8 mouse cellular contexts compared by ENCODE assay signal in the genomic region with DNA sequence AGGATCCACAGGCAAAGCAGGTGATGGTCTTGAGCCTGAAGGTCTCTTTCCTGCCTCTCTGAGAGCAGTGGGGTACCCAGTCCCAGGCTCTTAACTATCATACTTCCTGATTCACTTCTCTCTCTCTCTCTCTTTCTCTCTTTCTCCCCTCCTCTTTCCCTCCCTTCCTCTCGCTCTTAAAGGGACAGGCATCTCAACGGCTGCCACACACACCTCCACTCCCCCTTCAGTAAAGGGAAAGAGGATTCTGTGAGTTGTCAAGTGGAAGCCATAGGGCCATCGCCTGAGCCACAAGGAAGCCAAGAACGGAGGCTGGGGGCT. TPM values are rescaled to one million over a fixed set of nuclear protein-coding genes. Genes with fewer than 3 reads are reported as not detected.
A peak's percentile ranks its signal among the peaks of the same experiment; 100 is the strongest.
DNase-seq lines count a peak whose midpoint lies in the region; ATAC-seq and TF ChIP-seq lines count a peak whose summit lies in the region.

Ikbke (minus strand) TSS at position 151 of the 321 bp plus-strand sequence.

- no peak for TF ChIP-seq POLR2A in thymus, adult 2 months (IDR thresholded peaks at IDR 0.05; ENCODE audit: control insufficient read depth, extremely low read depth, insufficient read depth, low read length, poor library complexity)
- no peak for TF ChIP-seq POLR2A in limb, embryonic 14.5 days (IDR thresholded peaks at IDR 0.05; ENCODE audit: borderline replicate concordance, extremely low read depth, insufficient read depth, insufficient read length)

- WGBS in forebrain, embryonic 15.5 days = 42% methylated on average over 4 of the region's 4 CpGs
- 40% methylated on average over 4 of the region's 4 CpGs for WGBS in forebrain, postnatal 0 days
- 6% methylated on average over 4 of the region's 4 CpGs for whole genome bisulfite sequencing in thymus, adult 2 months
- 36% methylated on average over 4 of the region's 4 CpGs for WGBS in limb, embryonic 14.5 days

- no peaks in the 10 kb centered on the region for H3K27me3 ChIP-seq in forebrain, embryonic 15.5 days
- no peaks in the 10 kb centered on the region for H3K27me3 ChIP-seq in forebrain, postnatal 0 days (ENCODE audit: insufficient read depth, low read length)
- H3K27me3 ChIP-seq in thymus, adult 2 months (ENCODE audit: control insufficient read depth, insufficient read depth, low read length) = no peaks in the 10 kb centered on the region
- no peaks in the 10 kb centered on the region for H3K27me3 ChIP-seq in limb, embryonic 14.5 days (ENCODE audit: control insufficient read depth, insufficient read depth, low read length)

- no peak within 1 kb of the TSS for H3K9ac ChIP-seq in forebrain, embryonic 15.5 days (replicated peaks)
- H3K9ac ChIP-seq in forebrain, postnatal 0 days = no peak within 1 kb of the TSS
- H3K9ac ChIP-seq in limb, embryonic 14.5 days (ENCODE audit: low read depth, low read length, severe bottlenecking) = peak within 1 kb of the TSS; percentile 57

- H3K4me2 ChIP-seq in forebrain, embryonic 15.5 days (replicated peaks) = no peak within 1 kb of the TSS
- no peak within 1 kb of the TSS for H3K4me2 ChIP-seq in forebrain, postnatal 0 days (ENCODE audit: low read depth)
- peak within 1 kb of the TSS; percentile 60 for H3K4me2 ChIP-seq in limb, embryonic 14.5 days (replicated peaks; ENCODE audit: low read depth, low read length, severe bottlenecking)

- TF ChIP-seq CTCF in forebrain, postnatal 0 days (IDR thresholded peaks at IDR 0.05; ENCODE audit: low read depth) = no peak
- no peak for TF ChIP-seq CTCF in thymus, adult 2 months (IDR thresholded peaks at IDR 0.05; ENCODE audit: borderline replicate concordance, control insufficient read depth, extremely low read depth, insufficient read depth, low read length, poor library complexity)

- H3K4me3 ChIP-seq in forebrain, embryonic 15.5 days = 0 out of 2 replicates have a peak within 1 kb of the TSS, but pooled peaks have one; percentile 4
- H3K4me3 ChIP-seq in forebrain, postnatal 0 days (ENCODE audit: low read depth, low read length) = no peak within 1 kb of the TSS
- H3K4me3 ChIP-seq in thymus, adult 2 months (ENCODE audit: control insufficient read depth, insufficient read depth, low read length) = peak within 1 kb of the TSS; percentile 91
- peak within 1 kb of the TSS; percentile 38 for H3K4me3 ChIP-seq in limb, embryonic 14.5 days (replicated peaks; ENCODE audit: low read length)

- H3K36me3 ChIP-seq in forebrain, embryonic 15.5 days = no peaks in the 10 kb centered on the region
- H3K36me3 ChIP-seq in forebrain, postnatal 0 days (ENCODE audit: insufficient read depth) = no peaks in the 10 kb centered on the region
- peaks cover 5% of the 10 kb centered on the region; the same call in 1 of the 2 replicates for H3K36me3 ChIP-seq in thymus, adult 2 months (ENCODE audit: control insufficient read depth, insufficient read depth, low read length)
- H3K36me3 ChIP-seq in limb, embryonic 14.5 days (ENCODE audit: control insufficient read depth, insufficient read depth, low read length) = no peaks in the 10 kb centered on the region

- no peak within 1 kb of the TSS for H3K27ac ChIP-seq in forebrain, embryonic 15.5 days (replicated peaks)
- no peak within 1 kb of the TSS for H3K27ac ChIP-seq in forebrain, postnatal 0 days (ENCODE audit: low read depth, low read length)
- H3K27ac ChIP-seq in thymus, adult 2 months (ENCODE audit: control insufficient read depth, insufficient read depth, low read length) = peak within 1 kb of the TSS; percentile 96
- H3K27ac ChIP-seq in limb, embryonic 14.5 days (replicated peaks; ENCODE audit: low read depth, low read length) = no peak within 1 kb of the TSS; the same call in 1 of the 2 replicates

- DNase-seq in forebrain, postnatal 0 days = no peak
- DNase-seq in thymus, adult 2 months = no peak
- no peak for DNase-seq in thymus, postnatal 4 days
- no peak for DNase-seq in limb, embryonic 14.5 days (ENCODE audit: low spot score)
- peak; percentile 58 for DNase-seq in thymus, postnatal 25 days
- DNase-seq in right cerebral cortex, postnatal 4 days = no peak
- no peak for DNase-seq in left cerebral cortex, postnatal 14 days (ENCODE audit: low spot score in 2 of 2)

- intact Hi-C loops in left cerebral cortex, postnatal 14 days (cut with DNase I) = no loop called here

- ATAC-seq in forebrain, embryonic 15.5 days (replicated peaks) = no peak
- no peak for ATAC-seq in forebrain, postnatal 0 days
- ATAC-seq in limb, embryonic 14.5 days (ENCODE audit: low FRiP score, low read depth) = no peak

- no peaks in the 10 kb centered on the region for H3K4me1 ChIP-seq in forebrain, embryonic 15.5 days
- no peaks in the 10 kb centered on the region for H3K4me1 ChIP-seq in forebrain, postnatal 0 days (ENCODE audit: insufficient read depth)
- H3K4me1 ChIP-seq in thymus, adult 2 months (replicated peaks; ENCODE audit: control insufficient read depth, insufficient read depth, low read length) = peaks cover 36% of the 10 kb centered on the region
- peaks cover 8% of the 10 kb centered on the region; the same call in 1 of the 2 replicates for H3K4me1 ChIP-seq in limb, embryonic 14.5 days (ENCODE audit: control insufficient read depth, insufficient read depth, low read length)

- H3K9me3 ChIP-seq in forebrain, embryonic 15.5 days = no peaks in the 10 kb centered on the region
- no peaks in the 10 kb centered on the region for H3K9me3 ChIP-seq in forebrain, postnatal 0 days (ENCODE audit: low read length)
- H3K9me3 ChIP-seq in limb, embryonic 14.5 days (ENCODE audit: control insufficient read depth, low read length) = no peaks in the 10 kb centered on the region

RNA-seq across cellular contexts. Expression of gene Ikbke, which starts in this region (rescaled TPM):
- polyA plus RNA-seq in forebrain, embryonic 15.5 days (2015; fragmentation: Nextera tagmentation; extraction: Ambion mirVana) = 0.42 and 0.67 TPM in 2 replicates
- total RNA-seq in forebrain, postnatal 0 days (2014; rRNA removed) = 1.9 and 2.6 TPM in 2 replicates
- polyA plus RNA-seq in forebrain, postnatal 0 days (2015; fragmentation: Nextera tagmentation; extraction: Ambion mirVana) = 0.65 and 0.73 TPM in 2 replicates
- polyA plus RNA-seq in thymus, adult 2 months (2012; rRNA removed) = 118 and 129 TPM in 2 replicates
- 13.4 and 13.8 TPM in 2 replicates for polyA plus RNA-seq in limb, embryonic 14.5 days (2012; rRNA removed)
- polyA plus RNA-seq in limb, embryonic 14.5 days (2014; fragmentation: Nextera tagmentation; extraction: Ambion mirVana) = 4.2 and 6.6 TPM in 2 replicates
- 1 to 10 TPM; 1.5 TPM for total RNA-seq in left cerebral cortex, postnatal 14 days (2021)
